Mouse (Mus musculus) layer of hippocampus, postnatal 25 days (tissue): ENCODE data around the gene Zfyve1. TPM values are rescaled to one million over a fixed set of nuclear protein-coding genes. Genes with fewer than 3 reads are reported as not detected.

Experiments used
- DNase-seq, 2 experiments: peaks; one replicate each; pipeline ENCODE4 v3.0.0; 2022; ENCODE audit warnings: mixed read lengths in 2 of 2, low spot score in 1 of 2; ENCODE audit errors: extremely low spot score in 1 of 2
- total RNA-seq, 2 experiments: library from RNA; stranded (reverse); gene quantifications; 2 replicates each; pipeline ENCODE4 v1.2.3; 2021

The Zfyve1 gene
- total RNA-seq, 2 experiments from 2014 or later: 45.3 to 45.7 TPM

- no peak for DNase-seq
Observed at GRCm38 (mm10) chr12:83582747-83583146, 14.3 kb downstream of the Zfyve1 start.

- no peak for DNase-seq
Observed at GRCm38 (mm10) chr12:83582106-83582505, 14.9 kb downstream of the Zfyve1 start.

GRCm38 (mm10) chr12:83580283-83580682 lies 16.7 kb downstream of the Zfyve1 start:
- no peak for DNase-seq

GRCm38 (mm10) chr12:83578896-83579569 lies 18.0 kb downstream of the Zfyve1 start:
- DNase-seq: no peak

- no peak for DNase-seq
Observed at GRCm38 (mm10) chr12:83578356-83578755, 18.7 kb downstream of the Zfyve1 start.

GRCm38 (mm10) chr12:83577445-83577844 lies 19.6 kb downstream of the Zfyve1 start:
- no peak for DNase-seq

- DNase-seq: no peak
Observed at GRCm38 (mm10) chr12:83572717-83573116, 24.3 kb downstream of the Zfyve1 start.

- no peak for DNase-seq
Observed at GRCm38 (mm10) chr12:83569866-83570265, 27.2 kb downstream of the Zfyve1 start.

- DNase-seq: no peak
Observed at GRCm38 (mm10) chr12:83562589-83562988, 34.4 kb downstream of the Zfyve1 start.

- no peak for DNase-seq
Observed at GRCm38 (mm10) chr12:83560189-83560588, 36.8 kb downstream of the Zfyve1 start.

- DNase-seq: no peak
Observed at GRCm38 (mm10) chr12:83558496-83558895, 38.5 kb downstream of the Zfyve1 start.

- no peak for DNase-seq
Observed at GRCm38 (mm10) chr12:83555605-83556004, 41.4 kb downstream of the Zfyve1 start.

GRCm38 (mm10) chr12:83553816-83554215 lies 43.2 kb downstream of the Zfyve1 start:
- DNase-seq: no peak

GRCm38 (mm10) chr12:83551305-83551704 lies 45.7 kb downstream of the Zfyve1 start:
- DNase-seq: no peak

GRCm38 (mm10) chr12:83544791-83545190 lies 52.2 kb downstream of the Zfyve1 start:
- no peak for DNase-seq

GRCm38 (mm10) chr12:83543997-83544396 lies 53.0 kb downstream of the Zfyve1 start:
- DNase-seq: no peak

GRCm38 (mm10) chr12:83536039-83536438 lies 61.0 kb downstream of the Zfyve1 start:
- no peak for DNase-seq

GRCm38 (mm10) chr12:83535428-83535827 lies 61.6 kb downstream of the Zfyve1 start:
- DNase-seq: no peak

- DNase-seq: no peak
Observed at GRCm38 (mm10) chr12:83534190-83534589, 62.8 kb downstream of the Zfyve1 start.

GRCm38 (mm10) chr12:83532966-83533365 lies 64.1 kb downstream of the Zfyve1 start:
- DNase-seq: no peak

GRCm38 (mm10) chr12:83531992-83532391 lies 65.0 kb downstream of the Zfyve1 start:
- no peak for DNase-seq

- DNase-seq: no peak
Observed at GRCm38 (mm10) chr12:83528665-83529064, 68.4 kb downstream of the Zfyve1 start.

GRCm38 (mm10) chr12:83527816-83528215 lies 69.2 kb downstream of the Zfyve1 start:
- no peak for DNase-seq
